In genomic region chr12:89504026-89504425, GRCm38 (mm10) we compare ENCODE assay signal across 22 mouse cellular contexts.
DNase-seq lines count a peak whose midpoint lies in the region; ATAC-seq lines count a peak whose summit lies in the region.
"Had no signal": no experiment of that assay in that cellular context is flagged by ENCODE, and none has a peak within 500 bp of the region (broad histone marks: within the 10 kb centered on the region; RNA-seq: fewer than 3 reads in every experiment).

No protein-coding gene starts in this region.

- no peaks in the 10 kb centered on the region for H3K9me3 ChIP-seq in midbrain, embryonic 13.5 days
- no peaks in the 10 kb centered on the region for H3K9me3 ChIP-seq in midbrain, embryonic 10.5 days (replicated peaks)
- no peaks in the 10 kb centered on the region for H3K9me3 ChIP-seq in hindbrain, embryonic 13.5 days
- H3K9me3 ChIP-seq: forebrain, embryonic 13.5 days; liver, embryonic 12.5 days; megakaryocyte, embryonic 14.5 days; neural tube, embryonic 12.5 days had no signal

- H3K27me3 ChIP-seq in midbrain, embryonic 13.5 days, result peaks cover 3% of the 10 kb centered on the region; the same call in 1 of the 2 replicates
- no peaks in the 10 kb centered on the region for H3K27me3 ChIP-seq in midbrain, embryonic 10.5 days (ENCODE audit: low read depth, poor library complexity, severe bottlenecking)
- no peaks in the 10 kb centered on the region for H3K27me3 ChIP-seq in hindbrain, embryonic 13.5 days
- H3K27me3 ChIP-seq: forebrain, embryonic 13.5 days; liver, embryonic 12.5 days; megakaryocyte, embryonic 14.5 days; neural tube, embryonic 12.5 days; Patski had no signal

- DNase-seq in cerebellum, postnatal 10 days, result peak; percentile 10 to 41
- DNase-seq in cerebellum, adult 9-10 months, result no peak
- DNase-seq in midbrain, embryonic 10.5 days (ENCODE audit: low spot score), result no peak
- peak; percentile 16 for DNase-seq in brain, adult 2 months (ENCODE audit: low read depth, low spot score)
- no peak for DNase-seq in embryo, embryonic 11 days
- no peak for DNase-seq in gastrocnemius, postnatal 4 days (ENCODE audit: low spot score in 2 of 2)
- DNase-seq: adrenal gland, postnatal 10 days; cerebellum, adult 11-12 months; gastrocnemius, postnatal 10 days; kidney, adult 11 months; kidney, postnatal 25 days; liver, postnatal 0 days; lung, postnatal 4 days; thymus, postnatal 4 days had no signal

- H3K4me2 ChIP-seq in midbrain, embryonic 13.5 days (replicated peaks), result no peak overlapping the region
- no peak overlapping the region for H3K4me2 ChIP-seq in hindbrain, embryonic 13.5 days
- H3K4me2 ChIP-seq: forebrain, embryonic 13.5 days; liver, embryonic 12.5 days; neural tube, embryonic 12.5 days had no signal

- H3K9ac ChIP-seq in midbrain, embryonic 13.5 days (replicated peaks), result no peak overlapping the region
- no peak overlapping the region for H3K9ac ChIP-seq in hindbrain, embryonic 13.5 days
- H3K9ac ChIP-seq: forebrain, embryonic 13.5 days; liver, embryonic 12.5 days; liver, postnatal 0 days; neural tube, embryonic 12.5 days had no signal

- H3K27ac ChIP-seq in midbrain, embryonic 13.5 days, result no peak overlapping the region
- H3K27ac ChIP-seq in midbrain, embryonic 10.5 days (replicated peaks), result no peak overlapping the region
- H3K27ac ChIP-seq in hindbrain, embryonic 13.5 days, result peak overlapping the region; percentile 53; the same call in 1 of the 2 replicates
- H3K27ac ChIP-seq: forebrain, embryonic 13.5 days; liver, embryonic 12.5 days; neural tube, embryonic 12.5 days had no signal

- H3K4me1 ChIP-seq in midbrain, embryonic 13.5 days (replicated peaks), result 0 out of 2 replicates have a peak, but pooled peaks cover 5% of the 10 kb centered on the region
- peaks cover 5% of the 10 kb centered on the region for H3K4me1 ChIP-seq in midbrain, embryonic 10.5 days
- H3K4me1 ChIP-seq in hindbrain, embryonic 13.5 days (replicated peaks), result no peaks in the 10 kb centered on the region; the same call in 1 of the 2 replicates
- H3K4me1 ChIP-seq: liver, embryonic 12.5 days; megakaryocyte, embryonic 14.5 days; neural tube, embryonic 12.5 days had no signal

- H3K4me3 ChIP-seq in midbrain, embryonic 13.5 days (replicated peaks), result no peak overlapping the region
- H3K4me3 ChIP-seq in midbrain, embryonic 10.5 days, result no peak overlapping the region
- no peak overlapping the region for H3K4me3 ChIP-seq in hindbrain, embryonic 13.5 days
- H3K4me3 ChIP-seq: erythroblast, embryonic 14.5 days; forebrain, embryonic 13.5 days; liver, embryonic 12.5 days; megakaryocyte, embryonic 14.5 days; neural tube, embryonic 12.5 days had no signal

- 36% methylated on average over 3 of the region's 3 CpGs for WGBS in midbrain, embryonic 13.5 days
- WGBS in midbrain, embryonic 10.5 days, result 67% methylated on average over 3 of the region's 3 CpGs
- 33% methylated on average over 3 of the region's 3 CpGs for WGBS in hindbrain, embryonic 13.5 days

- peak; percentile 66 for ATAC-seq in midbrain, embryonic 13.5 days
- ATAC-seq in hindbrain, embryonic 13.5 days (ENCODE audit: low FRiP score), result peak; percentile 61; the same call in 1 of the 2 replicates
- ATAC-seq: liver, embryonic 12.5 days; liver, postnatal 0 days; Patski had no signal

- H3K36me3 ChIP-seq in midbrain, embryonic 13.5 days, result no peaks in the 10 kb centered on the region
- no peaks in the 10 kb centered on the region for H3K36me3 ChIP-seq in midbrain, embryonic 10.5 days
- H3K36me3 ChIP-seq in hindbrain, embryonic 13.5 days, result no peaks in the 10 kb centered on the region
- H3K36me3 ChIP-seq: liver, embryonic 12.5 days; neural tube, embryonic 12.5 days had no signal

Comparison
In these comparisons a context has a peak if more than half of its experiments do, and no peak if none do; other contexts are left out.
1. DNase-seq: peak in cerebellum, postnatal 10 days (2 of 2) and brain, adult 2 months (single experiment); none in cerebellum, adult 9-10 months (single experiment), midbrain, embryonic 10.5 days (single experiment), embryo, embryonic 11 days (single experiment) and gastrocnemius, postnatal 4 days (0 of 2).